Mouse (Mus musculus) cortical plate, adult 2 months (tissue): ENCODE data around the gene Rdh16f1.

Experiments
- CTCF ChIP-seq: fragments of 200-500 bp; IDR thresholded peaks from 2 replicates; pipeline ENCODE4 v1.5.1; 2011; ENCODE audit warnings: mild to moderate bottlenecking, control low read depth, low read length; ENCODE audit not compliant: insufficient read depth; ENCODE audit errors: extremely low read depth
- POLR2A ChIP-seq: fragments of 200-500 bp; IDR thresholded peaks from 2 replicates; pipeline ENCODE4 v1.6.1; 2011; ENCODE audit warnings: mild to moderate bottlenecking, low read length, control low read depth; ENCODE audit not compliant: insufficient read depth; ENCODE audit errors: extremely low read depth

DNA sequence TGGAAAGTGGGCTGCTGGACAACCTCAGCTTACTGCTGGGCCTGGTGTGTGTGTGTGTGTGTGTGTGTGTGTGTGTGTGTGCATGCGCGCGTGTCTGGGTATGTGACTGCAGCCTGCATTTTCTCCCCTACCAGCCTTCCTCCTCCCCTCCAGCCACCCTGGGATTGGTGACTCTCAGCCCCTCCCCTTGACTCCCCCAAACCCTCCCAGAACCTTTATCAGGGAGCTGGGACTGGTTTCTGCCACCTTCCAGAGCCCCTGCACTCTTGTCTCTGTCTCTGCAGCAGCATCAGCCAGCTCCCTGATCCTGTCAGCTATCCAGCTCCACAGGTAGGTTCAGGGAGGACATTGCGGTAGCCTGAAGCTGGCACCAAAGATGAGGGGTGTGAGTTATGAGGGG lies 34.5 kb upstream of the Rdh16f1 start:
- TF ChIP-seq POLR2A (no peak), CTCF (no peak)
